Mouse (Mus musculus): Measurements from ENCODE around the gene Pnmal2. TPM values are rescaled to one million over a fixed set of nuclear protein-coding genes. Genes with fewer than 3 reads are reported as not detected.

Gene Pnmal2
- polyA plus RNA-seq, 1 experiment = not detected

- no peak for TF ChIP-seq GATA1 (IDR thresholded peaks at IDR 0.05; ENCODE audit: low read length)
Observed at GRCm38 (mm10) chr7:16914453-16915343, 29.8 kb upstream of the Pnmal2 start.

- TF ChIP-seq GATA1 (IDR thresholded peaks at IDR 0.05; ENCODE audit: low read length) = no peak
Observed at GRCm38 (mm10) chr7:16915461-16916340, 28.8 kb upstream of the Pnmal2 start.

- TF ChIP-seq GATA1 (IDR thresholded peaks at IDR 0.05; ENCODE audit: low read length) = no peak
Observed at GRCm38 (mm10) chr7:16916342-16917265, 27.9 kb upstream of the Pnmal2 start.

GRCm38 (mm10) chr7:16917447-16917846, 27.0 kb upstream of the Pnmal2 start:
- no peak for TF ChIP-seq GATA1 (IDR thresholded peaks at IDR 0.05; ENCODE audit: low read length)

- no peak for TF ChIP-seq GATA1 (IDR thresholded peaks at IDR 0.05; ENCODE audit: low read length)
Observed at GRCm38 (mm10) chr7:16918014-16918413, 26.5 kb upstream of the Pnmal2 start.

GRCm38 (mm10) chr7:16918670-16919069, 25.8 kb upstream of the Pnmal2 start:
- TF ChIP-seq GATA1 (IDR thresholded peaks at IDR 0.05; ENCODE audit: low read length) = no peak

GRCm38 (mm10) chr7:16919395-16920149, 24.9 kb upstream of the Pnmal2 start:
- peak; percentile 43 for TF ChIP-seq GATA1 (IDR thresholded peaks at IDR 0.05; ENCODE audit: low read length)

GRCm38 (mm10) chr7:16920150-16920579, 24.3 kb upstream of the Pnmal2 start:
- no peak for TF ChIP-seq GATA1 (IDR thresholded peaks at IDR 0.05; ENCODE audit: low read length)

GRCm38 (mm10) chr7:16920818-16921791, 23.4 kb upstream of the Pnmal2 start:
- no peak for TF ChIP-seq GATA1 (IDR thresholded peaks at IDR 0.05; ENCODE audit: low read length)

- TF ChIP-seq GATA1 (IDR thresholded peaks at IDR 0.05; ENCODE audit: low read length) = no peak
Observed at GRCm38 (mm10) chr7:16921881-16922335, 22.6 kb upstream of the Pnmal2 start.

- no peak for TF ChIP-seq GATA1 (IDR thresholded peaks at IDR 0.05; ENCODE audit: low read length)
Observed at GRCm38 (mm10) chr7:16922360-16922973, 22.0 kb upstream of the Pnmal2 start.

GRCm38 (mm10) chr7:16923283-16924036, 21.0 kb upstream of the Pnmal2 start:
- TF ChIP-seq GATA1 (IDR thresholded peaks at IDR 0.05; ENCODE audit: low read length) = no peak
